Mouse (Mus musculus) myocyte (in vitro differentiated cells): ENCODE measurements at regions not wholly inside any gene's neighbourhood (a gene's known extent, or its start where the extent isn't known, plus 50 kb on each side); places are given as distances from the start of the nearest gene placed in this dataset.

Experiments used
- H3K27me3 ChIP-seq: one replicate; pipeline ENCODE4 v1.6.1; 2011; ENCODE audit not compliant: control insufficient read depth, insufficient read depth, insufficient read length
- H3K36me3 ChIP-seq: one replicate; pipeline ENCODE4 v1.6.1; 2011; ENCODE audit not compliant: control insufficient read depth, insufficient read depth
- H3K4me2 ChIP-seq: one replicate; pipeline ENCODE4 v1.6.1; 2011; ENCODE audit warnings: low read depth, control low read depth
- H3K4me3 ChIP-seq: one replicate; pipeline ENCODE4 v1.5.1; 2011; ENCODE audit warnings: mild to moderate bottlenecking, control low read depth, moderate library complexity
- H3K79me2 ChIP-seq: one replicate; pipeline ENCODE4 v1.6.1; 2011; ENCODE audit not compliant: control insufficient read depth, insufficient read depth
- H3ac ChIP-seq: one replicate; pipeline ENCODE4 v1.6.1; 2011; ENCODE audit not compliant: control insufficient read depth, insufficient read length
- CEBPB ChIP-seq: IDR thresholded peaks from 2 replicates; pipeline ENCODE4 v1.6.1; 2011; ENCODE audit warnings: mild to moderate bottlenecking, moderate library complexity; ENCODE audit not compliant: poor library complexity, insufficient read depth, severe bottlenecking
- E2F4 ChIP-seq: IDR thresholded peaks from one replicate; pipeline ENCODE4 v1.6.1; 2011; ENCODE audit warnings: mild to moderate bottlenecking, control low read depth, moderate library complexity; ENCODE audit not compliant: insufficient read depth
- MAX ChIP-seq: IDR thresholded peaks from one replicate; pipeline ENCODE4 v1.6.1; 2011; ENCODE audit warnings: low read depth, mild to moderate bottlenecking, control low read depth
- MYOD1 ChIP-seq, 3 experiments: IDR thresholded peaks; one replicate each; pipeline ENCODE4 v1.6.1; 2011; ENCODE audit warnings: control low read depth in 2 of 3, low read depth in 2 of 3, mild to moderate bottlenecking in 2 of 3, moderate library complexity in 1 of 3; ENCODE audit not compliant: insufficient read length in 2 of 3, control insufficient read depth in 1 of 3
- MYOG ChIP-seq, 3 experiments: IDR thresholded peaks; one replicate each; pipeline ENCODE4 v1.6.1; 2011; ENCODE audit warnings: control low read depth in 2 of 3, low read depth in 2 of 3, mild to moderate bottlenecking in 2 of 3; ENCODE audit not compliant: insufficient read length in 2 of 3, control insufficient read depth in 1 of 3, insufficient read depth in 1 of 3
- POLR2A ChIP-seq: IDR thresholded peaks from one replicate; pipeline ENCODE4 v1.6.1; 2011; ENCODE audit warnings: low read depth, mild to moderate bottlenecking, control low read depth, moderate library complexity; ENCODE audit not compliant: insufficient read length
- POLR2AphosphoS2 ChIP-seq: IDR thresholded peaks from one replicate; pipeline ENCODE4 v1.6.1; 2011; ENCODE audit warnings: low read depth, control low read depth; ENCODE audit not compliant: insufficient read length
- REST ChIP-seq: IDR thresholded peaks from one replicate; pipeline ENCODE4 v1.6.1; 2011; ENCODE audit warnings: mild to moderate bottlenecking, control low read depth, moderate library complexity; ENCODE audit not compliant: insufficient read depth, insufficient read length
- SRF ChIP-seq: IDR thresholded peaks from one replicate; pipeline ENCODE4 v1.6.1; 2011; ENCODE audit warnings: low read depth; ENCODE audit not compliant: control insufficient read depth, insufficient read length
- TCF12 ChIP-seq: IDR thresholded peaks from one replicate; pipeline ENCODE4 v1.6.1; 2011; ENCODE audit warnings: mild to moderate bottlenecking, control low read depth; ENCODE audit not compliant: poor library complexity, insufficient read depth, severe bottlenecking
- TCF3 ChIP-seq: IDR thresholded peaks from one replicate; pipeline ENCODE4 v1.6.1; 2011; ENCODE audit warnings: low read depth, control low read depth; ENCODE audit not compliant: insufficient read length
- USF1 ChIP-seq: IDR thresholded peaks from one replicate; pipeline ENCODE4 v1.6.1; 2011; ENCODE audit warnings: low read depth, mild to moderate bottlenecking, control low read depth, moderate library complexity

- H3K79me2 ChIP-seq = no peaks in the 10 kb centered on the region
- no peaks in the 10 kb centered on the region for H3K36me3 ChIP-seq
- H3K4me2 ChIP-seq = no peak overlapping the region
- H3K27me3 ChIP-seq = no peaks in the 10 kb centered on the region
- TF ChIP-seq TCF3 (no peak), TCF12 (no peak), MYOD1 (IDR thresholded peaks at IDR 0.05; ENCODE audit: control insufficient read depth in 1 of 3, insufficient read length in 2 of 3, low read depth in 2 of 3) (no peak), CEBPB (no peak)
- no peak overlapping the region for H3K4me3 ChIP-seq
- no peak overlapping the region for H3ac ChIP-seq
Observed at GRCm38 (mm10) chr15:74325543-74325942, 310.6 kb downstream of the Mroh4 start.

GRCm38 (mm10) chr15:74319407-74319806, 316.7 kb downstream of the Mroh4 start:
- no peak overlapping the region for H3K4me3 ChIP-seq
- no peaks in the 10 kb centered on the region for H3K79me2 ChIP-seq
- H3K36me3 ChIP-seq = no peaks in the 10 kb centered on the region
- H3K27me3 ChIP-seq = no peaks in the 10 kb centered on the region
- TF ChIP-seq MAX (no peak), SRF (no peak), MYOD1 (IDR thresholded peaks at IDR 0.05; ENCODE audit: control insufficient read depth in 1 of 3, insufficient read length in 2 of 3, low read depth in 2 of 3) (no peak)
- no peak overlapping the region for H3K4me2 ChIP-seq
- H3ac ChIP-seq = no peak overlapping the region

- H3K79me2 ChIP-seq = no peaks in the 10 kb centered on the region
- no peaks in the 10 kb centered on the region for H3K27me3 ChIP-seq
- H3K4me3 ChIP-seq = no peak overlapping the region
- H3K4me2 ChIP-seq = no peak overlapping the region
- TF ChIP-seq E2F4 (no peak), CEBPB (no peak), TCF3 (no peak), REST (no peak), USF1 (no peak), POLR2A (no peak), SRF (no peak), MYOD1 (IDR thresholded peaks at IDR 0.05; ENCODE audit: control insufficient read depth in 1 of 3, insufficient read length in 2 of 3, low read depth in 2 of 3) (no peak), MAX (no peak), TCF12 (no peak), POLR2AphosphoS2 (no peak), MYOG (IDR thresholded peaks at IDR 0.05; ENCODE audit: control insufficient read depth in 1 of 3, insufficient read depth in 1 of 3, insufficient read length in 2 of 3, low read depth in 2 of 3) (no peak)
- H3ac ChIP-seq = no peak overlapping the region
- H3K36me3 ChIP-seq = no peaks in the 10 kb centered on the region
Observed at GRCm38 (mm10) chr15:74318422-74318841, 317.7 kb downstream of the Mroh4 start.

- Histone ChIP-seq H3K27me3 (no peaks in the 10 kb centered on the region), H3K4me3 (no peak overlapping the region), H3K4me2 (no peak overlapping the region), H3K36me3 (no peaks in the 10 kb centered on the region), H3ac (no peak overlapping the region), H3K79me2 (no peaks in the 10 kb centered on the region)
- no peak for TF ChIP-seq USF1
Observed at GRCm38 (mm10) chr15:74311082-74311481, 325.1 kb downstream of the Mroh4 start.

GRCm38 (mm10) chr15:74306543-74306942, 329.6 kb downstream of the Mroh4 start:
- TF ChIP-seq E2F4 (no peak), SRF (no peak), MAX (no peak), USF1 (no peak), MYOG (IDR thresholded peaks at IDR 0.05; ENCODE audit: control insufficient read depth in 1 of 3, insufficient read depth in 1 of 3, insufficient read length in 2 of 3, low read depth in 2 of 3) (no peak), TCF3 (no peak), POLR2A (no peak), MYOD1 (IDR thresholded peaks at IDR 0.05; ENCODE audit: control insufficient read depth in 1 of 3, insufficient read length in 2 of 3, low read depth in 2 of 3) (no peak), REST (no peak), CEBPB (no peak), TCF12 (no peak), POLR2AphosphoS2 (no peak)
- Histone ChIP-seq H3K4me3 (no peak overlapping the region), H3K4me2 (no peak overlapping the region), H3K36me3 (no peaks in the 10 kb centered on the region), H3ac (no peak overlapping the region), H3K79me2 (no peaks in the 10 kb centered on the region), H3K27me3 (no peaks in the 10 kb centered on the region)

GRCm38 (mm10) chr15:74296277-74296676, 339.9 kb downstream of the Mroh4 start:
- no peaks in the 10 kb centered on the region for H3K36me3 ChIP-seq
- no peak overlapping the region for H3K4me2 ChIP-seq
- no peak overlapping the region for H3ac ChIP-seq
- TF ChIP-seq MYOD1 (IDR thresholded peaks at IDR 0.05; ENCODE audit: control insufficient read depth in 1 of 3, insufficient read length in 2 of 3, low read depth in 2 of 3) = no peak
- no peak for TF ChIP-seq TCF3
- no peak for TF ChIP-seq REST
- no peak for TF ChIP-seq MAX
- TF ChIP-seq POLR2AphosphoS2 = no peak
- no peak for TF ChIP-seq POLR2A
- TF ChIP-seq SRF = no peak
- no peak for TF ChIP-seq E2F4
- no peak for TF ChIP-seq MYOG (IDR thresholded peaks at IDR 0.05; ENCODE audit: control insufficient read depth in 1 of 3, insufficient read depth in 1 of 3, insufficient read length in 2 of 3, low read depth in 2 of 3)
- no peak for TF ChIP-seq CEBPB
- TF ChIP-seq USF1 = no peak
- TF ChIP-seq TCF12 = no peak
- no peak overlapping the region for H3K4me3 ChIP-seq
- H3K79me2 ChIP-seq = no peaks in the 10 kb centered on the region
- no peaks in the 10 kb centered on the region for H3K27me3 ChIP-seq
